Mouse (Mus musculus): ENCODE measurements at regions not wholly inside any gene's neighbourhood (a gene's known extent, or its start where the extent isn't known, plus 50 kb on each side); places are given as distances from the start of the nearest gene placed in this dataset.
"Not testable (repeated sequence)": the region's sequence is repeated elsewhere in the genome, so short reads cannot be mapped to it uniquely, and the experiment has no call there.

DNA sequence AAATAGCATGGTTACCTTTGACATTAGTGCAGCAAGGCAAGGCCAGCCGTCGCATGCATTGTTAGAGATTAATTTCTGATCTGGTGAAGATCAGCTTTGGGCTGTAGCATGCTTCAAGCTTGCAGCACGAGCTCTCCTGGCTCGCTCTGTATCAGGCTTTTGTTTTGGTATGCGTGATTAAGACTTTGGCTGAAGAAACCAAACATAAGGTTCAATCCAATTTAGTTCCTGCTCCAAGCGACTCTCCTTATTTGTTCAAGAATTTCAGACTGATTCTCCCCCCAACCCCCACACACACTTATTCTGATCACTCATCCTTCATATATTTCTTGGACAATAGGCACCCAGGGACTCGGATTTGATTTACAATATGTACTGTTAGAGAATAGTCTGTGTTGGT lies 118.0 kb upstream of the Gm5148 start:
- intact Hi-C loops (cut with DNase I) = no loop called here

DNA sequence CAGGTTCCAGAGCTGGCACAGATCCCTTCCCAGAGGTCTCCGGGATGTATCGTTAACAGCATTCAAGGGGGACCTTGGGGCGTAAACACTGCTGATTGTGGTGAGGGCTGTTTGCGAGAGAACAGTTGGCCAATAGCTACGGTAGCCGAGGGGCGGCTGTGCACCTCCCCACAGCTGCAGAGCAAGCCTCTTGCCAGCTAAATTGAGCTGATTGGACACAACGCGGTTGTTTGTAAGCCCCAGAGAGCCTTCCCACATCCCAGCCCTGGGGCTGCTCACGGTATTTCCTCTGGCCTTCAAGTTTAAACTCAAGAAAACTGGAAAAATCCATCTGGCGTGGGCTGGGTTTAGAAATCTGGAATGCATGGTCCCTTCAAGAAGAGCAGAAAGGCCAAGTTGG lies 114.6 kb upstream of the Gm5148 start:
- intact Hi-C loops (cut with DNase I) = no loop called here

DNA sequence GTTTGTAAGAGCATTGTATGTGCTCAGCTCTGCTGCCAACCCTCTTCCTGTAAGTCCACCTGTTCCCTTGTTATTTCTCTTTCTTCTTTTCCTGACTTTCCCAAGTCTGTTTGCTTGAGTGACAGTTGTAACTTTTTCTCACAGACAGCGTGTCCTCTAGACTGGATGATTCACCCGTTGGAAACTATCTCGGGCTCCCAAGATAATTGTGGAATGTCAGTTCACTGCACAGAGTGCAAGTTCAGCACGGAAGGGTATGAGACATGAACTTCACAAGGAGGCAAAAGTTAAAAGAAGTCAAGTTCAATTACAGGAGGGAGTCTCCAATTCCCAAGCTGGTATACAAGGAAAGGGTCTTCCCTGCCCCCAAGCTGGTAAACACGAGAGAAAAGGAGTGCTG lies 112.5 kb upstream of the Gm5148 start:
- intact Hi-C loops (cut with DNase I) = no loop called here

DNA sequence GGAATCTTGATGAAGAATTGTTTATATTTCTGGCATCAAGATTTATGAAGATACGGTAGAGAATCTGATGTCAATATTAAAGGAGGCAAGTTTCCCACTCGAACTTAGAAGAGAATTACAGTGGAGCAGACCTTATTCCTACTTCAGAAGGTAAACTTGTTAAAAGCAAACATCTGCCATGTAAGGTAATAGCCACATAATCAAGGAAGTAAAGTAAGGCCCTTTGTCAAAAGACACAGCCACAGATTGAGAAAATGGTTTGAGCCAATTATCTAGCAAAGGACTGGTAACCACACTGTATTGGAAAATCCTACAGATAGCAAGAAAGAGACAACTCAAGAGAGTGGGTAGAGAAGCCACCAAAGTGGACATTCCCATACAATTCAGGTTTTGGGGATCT lies 111.4 kb upstream of the Gm5148 start:
- intact Hi-C loops (cut with DNase I) = no loop called here

DNA sequence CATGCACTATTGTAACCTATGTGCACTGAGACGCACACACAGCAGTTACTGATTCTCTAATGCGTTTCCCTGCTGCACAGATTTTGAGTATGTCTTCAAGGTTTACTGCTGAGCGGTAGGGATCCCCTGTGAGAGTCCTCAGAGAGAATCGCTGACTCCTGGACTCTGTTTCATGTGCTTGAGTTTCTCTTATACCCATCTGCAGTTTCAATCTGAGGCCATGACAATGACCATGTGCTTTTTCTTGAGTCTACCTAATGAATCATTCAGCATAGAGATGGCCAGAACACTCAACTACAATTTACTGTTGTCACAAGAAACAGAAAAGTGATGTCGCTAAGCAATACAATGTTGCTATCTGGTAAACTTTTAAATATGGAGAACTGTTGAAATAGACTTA lies 110.8 kb upstream of the Gm5148 start:
- intact Hi-C loops (cut with DNase I) = no loop called here

DNA sequence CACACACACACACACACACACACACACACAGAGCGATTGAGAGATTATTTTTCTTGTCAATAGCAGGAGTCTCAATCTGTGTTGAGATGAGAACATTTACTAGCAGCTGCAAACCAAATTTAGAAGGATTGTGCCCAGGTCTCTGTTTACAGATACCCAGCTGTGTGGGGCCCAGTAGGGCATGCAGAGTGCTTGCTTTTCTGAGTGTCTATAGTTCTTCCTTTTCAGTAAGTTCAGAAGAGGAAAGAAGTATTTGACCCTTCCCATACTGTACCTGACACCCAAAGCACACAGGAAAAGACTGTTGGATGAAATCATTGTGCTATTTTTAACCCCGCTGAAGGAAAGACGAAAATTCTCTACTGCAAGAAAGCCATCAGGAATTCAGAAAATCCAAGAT lies 110.3 kb upstream of the Gm5148 start:
- intact Hi-C loops (cut with DNase I) = no loop called here

DNA sequence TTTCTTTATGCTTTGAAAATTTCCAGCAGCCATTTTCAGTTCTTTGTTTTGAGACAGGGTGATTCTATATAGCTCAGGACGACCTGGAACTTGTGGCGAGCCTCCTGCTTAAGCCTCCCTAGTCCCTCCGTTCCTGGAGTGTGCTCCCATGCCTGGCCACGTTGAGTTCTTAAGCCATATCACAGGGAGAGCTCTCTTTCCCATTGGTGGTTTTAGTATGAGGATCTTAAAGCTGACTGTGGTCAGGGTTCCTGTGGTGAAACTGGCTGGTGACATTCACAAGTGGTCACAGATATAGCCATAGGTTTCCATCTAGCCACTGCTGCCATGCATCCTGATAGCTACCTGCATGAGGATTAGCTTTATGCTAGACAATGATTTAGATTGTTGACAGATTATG lies 109.1 kb upstream of the Gm5148 start:
- intact Hi-C loops (cut with DNase I) = no loop called here

DNA sequence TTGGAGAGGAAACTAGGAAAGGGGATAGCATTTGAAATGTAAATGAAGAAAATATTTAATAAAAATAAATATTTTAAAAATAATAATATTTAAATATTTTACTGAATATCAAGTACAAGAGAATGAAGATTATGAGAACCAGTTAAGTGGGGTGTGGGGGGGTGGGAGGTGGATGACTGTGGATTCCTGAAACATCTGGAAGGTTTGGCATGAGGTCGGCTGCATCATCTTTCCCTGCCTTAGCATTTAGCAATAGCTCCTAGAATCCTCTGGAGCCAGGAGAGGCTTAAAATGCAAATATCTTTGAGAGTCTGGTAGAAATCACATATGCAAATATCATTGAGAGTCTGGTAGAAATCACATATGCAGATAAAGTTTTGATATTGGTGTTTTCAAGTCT lies 103.3 kb upstream of the Gm5148 start:
- intact Hi-C loops (cut with DNase I) = no loop called here

DNA sequence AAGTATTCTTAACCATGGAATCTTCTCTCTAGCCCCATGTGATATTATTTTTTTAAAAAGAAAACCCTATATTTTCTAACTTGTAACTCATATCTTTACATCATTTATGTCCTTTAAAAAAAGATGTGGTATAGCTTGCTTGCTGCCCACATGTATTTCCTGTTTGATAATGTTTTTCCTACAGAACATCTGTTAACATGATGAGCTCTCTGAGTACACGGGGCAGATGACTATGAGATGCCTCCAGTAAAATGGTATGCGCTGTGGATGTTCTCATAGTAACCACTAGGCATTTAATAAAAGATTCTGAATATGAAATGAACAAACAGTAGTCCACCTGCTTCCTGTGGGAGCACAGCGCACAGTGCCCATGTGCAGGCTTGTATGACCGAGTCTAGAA lies 101.3 kb upstream of the Gm5148 start:
- intact Hi-C loops (cut with DNase I) = no loop called here

DNA sequence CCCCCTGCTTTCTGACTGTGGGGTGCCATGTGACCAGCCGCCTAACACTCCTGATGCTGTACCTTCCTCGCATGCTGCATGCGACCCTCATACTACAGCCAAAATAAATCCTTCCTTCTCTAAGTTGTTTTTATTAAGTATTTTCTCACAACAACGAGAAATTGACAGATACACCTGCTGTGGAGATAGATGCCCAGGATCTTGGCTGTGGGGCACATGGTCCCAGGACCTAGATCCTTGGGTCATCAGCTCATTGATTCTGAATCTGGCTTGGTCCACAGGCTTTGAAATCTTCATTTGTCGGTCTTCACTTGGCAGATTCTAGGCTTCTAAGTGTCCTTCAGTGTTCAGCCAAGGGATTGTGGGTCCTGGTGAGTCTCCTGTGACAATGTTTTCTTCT lies 100.4 kb upstream of the Gm5148 start:
- intact Hi-C loops (cut with DNase I) = no loop called here

DNA sequence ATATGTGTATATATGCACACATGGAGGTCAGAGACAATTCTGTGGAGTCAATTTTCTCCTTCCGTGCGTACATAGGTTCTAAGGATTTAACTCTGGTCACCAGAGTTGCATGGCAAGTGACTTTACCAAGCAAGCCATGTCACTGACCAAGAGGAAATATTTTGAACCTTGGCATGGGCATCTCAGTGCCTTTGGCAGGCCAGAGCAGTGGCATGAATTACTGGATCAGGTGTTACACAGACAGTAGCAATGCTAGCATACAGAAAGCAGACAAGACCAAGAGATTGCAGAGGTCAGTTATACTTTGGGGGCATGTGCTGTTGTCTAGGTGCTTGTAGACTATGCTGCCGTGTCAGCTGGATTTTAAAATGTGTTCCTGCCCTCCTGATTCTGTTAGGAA lies 95.2 kb upstream of the Gm5148 start:
- intact Hi-C loops (cut with DNase I) = no loop called here

DNA sequence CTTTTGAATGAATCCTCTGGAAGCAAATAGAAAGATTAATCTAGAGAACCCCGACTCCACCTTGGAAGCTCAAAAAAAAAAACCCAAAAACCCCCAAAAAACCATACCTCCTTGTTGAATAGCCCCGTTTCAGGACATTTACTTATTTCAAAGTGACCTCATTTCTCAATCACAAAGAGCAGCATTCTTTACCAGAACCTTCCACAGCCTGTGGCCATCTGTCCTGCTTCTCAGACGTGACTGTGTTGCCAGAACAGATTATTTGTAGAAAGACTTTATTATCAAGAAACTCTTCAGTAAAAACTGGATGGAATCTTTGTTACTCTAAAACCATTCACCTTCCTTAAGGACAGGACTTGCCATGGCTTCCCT lies 93.1 kb upstream of the Gm5148 start:
- intact Hi-C loops (cut with DNase I) = no loop called here

DNA sequence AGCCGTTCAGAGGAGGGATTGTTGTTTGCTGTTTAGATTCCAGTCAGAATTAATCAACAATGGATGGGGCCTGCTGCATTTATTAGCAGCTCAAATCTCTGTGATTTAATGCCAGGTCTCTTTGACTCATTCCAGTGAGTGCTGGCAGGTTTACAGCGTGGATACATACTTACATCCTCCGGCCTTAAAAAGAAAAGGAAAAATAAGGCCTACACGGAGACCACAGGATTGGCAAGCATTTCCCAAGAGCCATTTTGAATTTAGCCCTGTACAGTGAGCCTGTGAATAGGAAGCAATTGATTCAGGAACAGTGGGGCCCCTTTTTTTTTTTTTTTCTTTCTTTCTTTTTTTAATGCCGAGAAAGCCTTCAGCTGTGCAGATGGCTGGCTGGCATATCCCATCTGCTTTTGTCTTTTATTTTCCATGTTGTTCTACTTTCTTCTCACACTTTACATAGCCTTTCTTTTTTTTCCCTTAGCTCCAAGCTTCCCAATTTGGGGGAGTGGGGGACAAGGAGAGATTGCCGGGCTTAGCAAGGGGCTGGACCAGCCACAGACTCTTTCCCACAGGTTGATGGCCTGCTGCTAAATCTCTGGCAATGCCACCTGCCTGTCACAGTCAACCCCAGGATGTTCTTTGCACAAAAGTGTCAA lies 92.6 kb upstream of the Gm5148 start:
- intact Hi-C loops (cut with DNase I) = no loop called here

DNA sequence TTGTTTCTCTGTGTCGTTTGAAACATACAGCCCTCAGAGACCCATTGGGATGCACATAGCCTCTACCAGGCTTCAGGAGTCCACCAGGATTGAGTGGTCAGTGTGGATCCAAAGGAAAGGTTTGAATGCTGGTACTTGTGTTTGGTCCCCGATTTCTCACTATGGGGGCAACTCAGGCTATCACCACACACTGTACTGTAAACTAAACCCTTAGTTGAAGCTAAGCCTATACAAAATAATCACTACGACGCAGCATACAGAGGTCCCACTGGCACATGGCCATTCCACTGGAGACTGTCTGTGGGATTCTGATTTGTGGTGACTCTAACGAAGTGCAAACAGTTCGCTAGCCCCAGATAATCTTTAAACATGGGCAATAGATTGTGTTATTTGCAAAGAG lies 91.5 kb upstream of the Gm5148 start:
- intact Hi-C loops (cut with DNase I) = no loop called here

DNA sequence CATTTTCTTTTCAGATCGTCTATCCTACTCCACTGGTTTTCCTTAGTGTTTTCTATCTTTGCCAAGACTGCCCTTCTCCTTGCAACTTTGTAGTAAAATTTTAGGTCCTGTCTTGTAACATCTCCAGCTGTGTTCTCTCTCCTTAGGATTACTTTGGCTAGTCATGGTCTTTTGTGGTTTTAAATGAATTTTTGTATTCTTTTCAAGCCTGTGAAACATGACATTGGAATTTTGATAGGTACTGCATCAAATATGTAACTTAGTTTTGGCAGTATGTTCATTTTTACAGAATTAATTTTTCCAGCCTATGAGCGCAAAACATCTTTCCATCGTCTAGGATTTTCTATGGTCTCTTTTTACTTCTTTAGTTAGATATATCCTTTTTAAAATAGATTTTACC lies 88.6 kb upstream of the Gm5148 start:
- intact Hi-C loops (cut with DNase I) = no loop called here

DNA sequence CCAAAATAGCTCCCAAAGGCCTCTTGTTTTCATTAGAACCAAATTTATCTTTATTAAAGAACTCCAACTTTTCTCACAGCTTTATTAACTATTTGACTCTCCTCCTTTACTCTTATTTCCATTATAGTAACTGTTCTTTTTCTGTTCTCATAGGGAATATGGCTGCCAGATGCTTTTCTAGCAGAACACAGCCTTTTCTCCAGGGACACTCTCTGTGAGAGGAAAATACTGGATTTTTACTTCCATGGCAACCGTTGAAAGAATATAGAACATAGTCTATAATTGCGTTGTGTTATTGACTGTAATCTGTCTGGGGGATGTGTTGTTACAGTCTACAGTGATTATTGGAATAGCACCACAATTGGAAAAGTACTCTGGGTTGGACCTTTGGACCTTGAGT lies 87.1 kb upstream of the Gm5148 start:
- intact Hi-C loops (cut with DNase I) = no loop called here

DNA sequence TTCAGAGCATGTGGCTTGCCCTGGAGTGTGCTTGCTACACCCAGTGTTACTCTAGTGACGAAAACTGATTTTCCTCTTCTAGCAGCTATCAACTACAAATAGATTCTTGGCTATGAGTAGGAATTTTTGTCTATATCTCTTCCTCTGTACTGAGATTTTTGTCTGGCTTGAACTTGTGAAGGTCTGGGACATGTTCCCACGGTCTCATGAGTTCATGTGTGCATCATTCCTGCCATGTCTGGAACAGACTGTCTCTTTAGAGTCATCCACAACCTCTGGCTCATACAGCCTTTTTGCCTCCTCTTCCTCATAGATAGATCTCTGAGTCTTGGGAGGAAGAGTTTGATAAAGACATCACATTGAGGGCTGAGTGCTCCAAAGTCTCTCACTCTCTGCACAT lies 86.5 kb upstream of the Gm5148 start:
- intact Hi-C loops (cut with DNase I) = no loop called here

DNA sequence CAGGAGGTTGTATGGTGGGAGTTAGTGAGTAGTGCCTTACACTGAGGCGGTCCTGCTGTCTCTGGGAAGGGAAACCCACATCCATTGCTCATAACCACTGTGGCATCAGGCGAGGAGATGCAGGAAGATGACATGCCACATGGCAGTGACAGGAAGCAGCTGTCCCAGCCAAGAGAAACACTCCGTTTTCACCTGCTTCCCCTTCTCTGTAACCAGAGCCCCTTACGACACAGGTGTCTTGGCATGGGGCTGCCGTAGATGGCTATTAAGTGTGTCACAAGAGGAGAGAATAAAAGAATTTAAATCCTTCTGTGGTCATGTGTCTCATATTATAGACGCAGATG lies 81.5 kb upstream of the Gm5148 start:
- intact Hi-C loops (cut with DNase I) = no loop called here

DNA sequence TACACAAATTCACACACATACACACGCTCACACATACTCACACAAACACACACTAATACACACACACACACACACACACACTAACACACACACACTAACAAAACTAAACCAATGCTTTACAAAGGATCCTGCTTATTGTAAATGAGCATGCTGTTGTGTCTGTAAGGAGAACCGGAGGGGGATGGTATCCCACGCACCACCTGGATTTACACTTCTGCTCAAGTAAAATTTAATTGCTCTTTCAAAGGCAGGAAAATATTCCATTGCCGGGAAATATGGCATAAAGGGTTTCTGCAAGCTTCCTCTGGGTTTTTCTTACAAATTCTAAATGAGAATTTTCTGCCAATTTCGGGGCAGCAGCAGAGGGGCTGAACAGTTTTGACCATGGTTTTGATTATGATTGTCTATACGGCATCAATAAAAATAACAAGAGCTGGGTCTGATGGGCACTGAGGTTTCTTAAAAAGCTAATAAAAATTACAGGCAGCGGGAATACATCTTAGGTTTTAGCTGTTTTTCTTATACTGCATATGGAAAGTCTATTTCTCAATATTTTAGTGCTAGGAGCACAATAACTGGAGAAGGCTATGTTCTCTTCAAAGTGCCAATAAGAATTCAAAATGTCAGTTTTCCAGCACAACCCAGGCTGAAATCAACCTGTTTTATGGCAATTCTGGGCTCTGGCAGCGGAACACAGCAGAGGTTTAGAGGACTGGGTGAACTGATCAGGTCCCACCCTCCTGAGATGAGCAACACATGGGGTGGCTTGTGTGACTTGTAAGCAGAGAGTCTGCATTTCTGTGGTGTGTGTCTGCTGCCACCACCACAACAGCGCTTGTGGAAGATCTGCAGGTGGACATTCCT lies 80.9 kb upstream of the Gm5148 start:
- intact Hi-C loops (cut with DNase I) = no loop called here

DNA sequence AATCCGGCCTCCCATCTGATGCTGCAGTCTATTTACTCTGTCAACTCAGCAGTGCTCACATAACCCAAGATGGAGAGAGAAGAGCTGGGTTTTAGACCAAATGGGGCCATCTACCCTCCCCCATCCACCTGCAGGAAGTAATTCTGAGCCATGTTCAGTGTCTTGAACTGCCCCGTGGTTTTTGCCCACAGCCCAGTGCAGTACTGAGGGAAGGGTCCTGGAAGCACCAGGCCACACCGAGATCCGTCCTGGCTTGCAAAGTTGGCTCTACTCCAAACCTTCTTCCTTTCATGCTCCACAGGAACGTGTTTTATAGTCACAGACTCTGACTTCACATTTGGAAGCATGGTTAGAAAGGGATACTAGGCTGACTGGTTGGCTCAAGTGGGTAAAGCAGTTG lies 80.0 kb upstream of the Gm5148 start:
- intact Hi-C loops (cut with DNase I) = no loop called here

DNA sequence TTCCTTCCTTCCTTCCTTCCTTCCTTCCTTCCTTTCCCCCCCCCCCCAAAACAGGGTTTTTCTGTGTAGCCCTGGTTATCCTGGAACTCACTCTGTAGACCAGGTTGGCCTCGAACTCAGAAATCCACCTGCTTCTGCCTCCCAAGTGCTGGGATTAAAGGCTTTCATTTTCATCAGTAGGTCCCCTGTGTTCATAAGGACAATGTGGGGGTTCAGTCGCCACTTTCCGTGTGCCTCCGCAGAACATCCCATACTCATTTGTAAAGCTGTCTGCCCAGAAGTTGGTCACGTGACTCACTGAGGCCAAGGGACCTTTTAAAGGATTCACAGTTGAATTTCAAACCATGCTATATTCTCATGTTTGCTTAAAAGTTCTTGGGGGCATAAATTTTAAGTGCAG lies 79.5 kb upstream of the Gm5148 start:
- intact Hi-C loops (cut with DNase I) = not testable (repeated sequence)

DNA sequence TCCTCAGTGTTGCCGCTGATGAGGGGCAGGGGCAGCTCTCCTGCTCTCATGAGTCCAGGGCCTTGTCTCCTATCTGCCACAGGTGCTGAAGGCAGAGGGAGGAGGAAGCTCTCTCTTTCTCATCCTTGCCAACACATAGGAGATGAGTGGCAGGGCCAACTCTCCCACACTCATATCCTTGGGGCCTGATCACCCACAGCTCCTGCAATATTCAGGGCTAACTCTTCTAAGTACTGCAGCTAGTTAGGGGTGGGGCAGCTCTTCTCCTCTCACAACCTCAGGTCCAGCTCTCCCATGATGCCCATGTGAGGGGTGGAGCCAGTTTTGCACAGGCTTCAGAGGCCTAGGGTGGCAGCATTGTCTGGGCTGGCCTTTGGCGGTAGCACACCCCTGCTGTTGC lies 77.3 kb upstream of the Gm5148 start:
- intact Hi-C loops (cut with DNase I) = no loop called here

DNA sequence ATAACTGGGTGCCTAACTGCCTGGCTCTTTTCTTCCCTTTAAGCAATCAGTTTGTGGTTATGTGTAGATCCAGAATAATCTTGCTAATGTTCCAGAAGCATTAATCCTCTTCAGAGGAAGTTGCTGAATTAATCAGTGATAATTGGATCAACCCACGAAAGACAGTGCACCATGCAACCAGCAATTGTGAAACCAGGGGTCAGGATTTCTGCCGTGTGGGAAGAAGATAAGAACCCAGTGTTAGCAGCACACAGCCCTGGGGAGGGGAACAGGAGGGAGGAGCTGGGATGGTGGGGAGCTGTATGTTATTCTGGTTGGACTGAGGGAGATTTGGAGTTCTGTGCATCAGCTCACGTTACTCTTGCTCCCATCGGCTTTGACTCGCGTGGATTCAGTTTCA lies 75.5 kb upstream of the Gm5148 start:
- intact Hi-C loops (cut with DNase I) = no loop called here

All from adrenal gland (tissue).